Mouse (Mus musculus) ES-E14 (cell line): ENCODE data around the gene Tspan1. TPM values are rescaled to one million over a fixed set of nuclear protein-coding genes. Genes with fewer than 3 reads are reported as not detected.
A peak's percentile ranks its signal among the peaks of the same experiment; 100 is the strongest.

ENCODE experiments used
- DNase-seq: peaks from one replicate; pipeline ENCODE4 v3.0.0-alpha.2; 2013; ENCODE audit warnings: low read depth, low spot score
- H3K27ac ChIP-seq: 2 replicates; pipeline ENCODE4 v1.5.1; 2012; ENCODE audit warnings: low read depth, mild to moderate bottlenecking, low read length, moderate library complexity, mixed read lengths; ENCODE audit not compliant: poor library complexity, insufficient read depth, severe bottlenecking
- H3K36me3 ChIP-seq: 2 replicates; pipeline ENCODE4 v1.6.1; 2012; ENCODE audit warnings: mild to moderate bottlenecking, low read length, moderate library complexity, mixed read lengths; ENCODE audit not compliant: control insufficient read depth, poor library complexity, insufficient read depth, severe bottlenecking
- H3K4me1 ChIP-seq, 2 experiments: fragments of 150-350 bp in 1 of 2; sonication (generic) in 1 of 2; 2 replicates each; pipeline ENCODE4 v1.6.1; 2012; ENCODE audit warnings: low read length in 2 of 2, mild to moderate bottlenecking in 1 of 2, mixed read lengths in 1 of 2; ENCODE audit not compliant: control insufficient read depth in 2 of 2, insufficient read depth in 2 of 2, poor library complexity in 1 of 2
- H3K4me3 ChIP-seq, 2 experiments: fragments of 150-350 bp in 1 of 2; sonication (generic) in 1 of 2; 2 replicates each; pipeline ENCODE4 v1.5.1; 2012; ENCODE audit warnings: low read length in 2 of 2, low read depth in 1 of 2, mild to moderate bottlenecking in 1 of 2, mixed read lengths in 1 of 2; ENCODE audit not compliant: insufficient read depth in 1 of 2, poor library complexity in 1 of 2, severe bottlenecking in 1 of 2
- H3K9ac ChIP-seq: 2 replicates; pipeline ENCODE4 v1.6.1; 2012; ENCODE audit warnings: low read depth, mild to moderate bottlenecking, low read length, mixed read lengths; ENCODE audit not compliant: poor library complexity, insufficient read depth, severe bottlenecking
- H3K9me3 ChIP-seq: fragments of 150-350 bp; sonication (generic); 2 replicates; pipeline ENCODE4 v1.6.1; 2012; ENCODE audit warnings: low read depth, mild to moderate bottlenecking, low read length; ENCODE audit not compliant: control insufficient read depth, insufficient read depth
- CHD2 ChIP-seq: IDR thresholded peaks from 2 replicates; pipeline ENCODE4 v1.6.1; 2014; ENCODE audit warnings: mild to moderate bottlenecking, low read depth, low read length, inconsistent platforms
- HCFC1 ChIP-seq: IDR thresholded peaks from 2 replicates; pipeline ENCODE4 v1.6.1; 2012; ENCODE audit warnings: low read length, inconsistent platforms, borderline replicate concordance; ENCODE audit not compliant: insufficient read depth
- MAFK ChIP-seq: IDR thresholded peaks from 2 replicates; pipeline ENCODE4 v1.6.1; 2014; ENCODE audit warnings: mild to moderate bottlenecking, low read depth, low read length, inconsistent platforms; ENCODE audit not compliant: insufficient read depth
- ZC3H11A ChIP-seq: IDR thresholded peaks from 2 replicates; pipeline ENCODE4 v1.6.1; 2012; ENCODE audit warnings: low read depth, mild to moderate bottlenecking, inconsistent platforms, low read length, borderline replicate concordance
- ZNF384 ChIP-seq: IDR thresholded peaks from 2 replicates; pipeline ENCODE4 v1.6.1; 2012; ENCODE audit warnings: low read depth, low read length, inconsistent platforms
- in situ Hi-C, 2 experiments: fragments of 600-800 bp; cut with MboI; formaldehyde crosslinking; loops; one replicate each; pipeline ENCODE4 v1.15.1; 2025; ENCODE audit warnings: low sequenced_read_pairs in 2 of 2, inconsistent platforms in 1 of 2; ENCODE audit not compliant: unreplicated experiment in 2 of 2
- total RNA-seq: library from RNA; depleted of rRNA; stranded (reverse); fragments of 300-350 nt; gene quantifications from 2 replicates; pipeline ENCODE4 v1.2.3, GENCODE M21; 2012

The Tspan1 gene
- total RNA-seq, 1 experiment, result 1.7 TPM

DNA sequence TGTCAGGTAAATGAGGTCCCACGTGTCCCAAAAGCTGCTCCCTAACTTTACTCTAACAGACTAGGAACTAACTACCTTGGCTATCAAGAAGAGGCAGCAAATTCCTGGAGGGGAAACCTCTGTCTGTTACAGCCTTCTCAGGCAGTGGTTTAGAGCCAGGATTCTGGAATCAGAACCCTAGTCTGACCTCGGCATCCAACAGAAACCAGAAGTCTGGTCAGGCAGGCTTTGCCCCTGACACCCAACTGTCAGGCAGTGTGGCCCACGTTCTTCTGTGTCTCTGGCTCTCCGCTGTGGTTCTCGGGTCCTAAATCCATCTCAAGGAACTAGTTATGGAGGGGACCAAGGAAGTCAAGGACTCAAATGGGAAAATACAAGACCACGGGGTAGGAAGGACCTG is 16.2 kb downstream of the Tspan1 start, which contains the start of gene Lurap1:
TSS of gene Lurap1 (minus strand) at position 101 of the 400 bp plus-strand sequence.
- TF ChIP-seq CHD2, result no peak
- TF ChIP-seq MAFK, result no peak
- no peak for TF ChIP-seq ZNF384
- no peak for TF ChIP-seq ZC3H11A
- TF ChIP-seq HCFC1, result no peak
- Histone ChIP-seq H3K4me1 (peaks cover 0 to 10% of the 10 kb centered on the region in 2 experiments; a peak in 1 of 4 replicates), H3K9ac (peak within 1 kb of the TSS; percentile 96), H3K27ac (peak within 1 kb of the TSS; percentile 68), H3K36me3 (peaks cover 42% of the 10 kb centered on the region), H3K4me3 (peak within 1 kb of the TSS; percentile 91 to 98), H3K9me3 (no peaks in the 10 kb centered on the region)
- in situ Hi-C loops, result no loop called here
- DNase-seq, result no peak

DNA sequence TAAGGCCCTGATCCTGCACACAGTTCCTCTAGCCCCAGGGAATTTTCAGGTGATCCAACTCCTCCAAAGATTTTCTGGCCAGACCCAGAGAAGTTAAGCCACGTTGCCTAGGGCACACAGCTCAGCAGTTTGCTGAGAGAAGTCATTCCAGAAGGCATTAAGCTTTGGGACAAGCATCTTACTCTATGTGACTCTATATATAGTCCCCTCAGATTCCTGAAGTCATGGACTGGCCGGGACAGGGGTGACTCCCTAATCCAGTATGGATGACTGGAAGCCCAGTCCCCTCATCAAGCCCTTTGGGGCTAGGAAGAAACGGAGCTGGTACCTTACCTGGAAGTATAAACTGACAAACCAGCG is 16.6 kb downstream of the Tspan1 start:
- peak overlapping the region; percentile 54; the same call in 1 of the 2 replicates for H3K27ac ChIP-seq
- H3K4me3 ChIP-seq, result peak overlapping the region; percentile 91 to 98
- H3K9ac ChIP-seq, result peak overlapping the region; percentile 95
- H3K4me1 ChIP-seq, result peaks cover 0 to 10% of the 10 kb centered on the region in 2 experiments; a peak in 1 of 4 replicates
- no peak for TF ChIP-seq ZC3H11A
- TF ChIP-seq HCFC1, result no peak
- TF ChIP-seq ZNF384, result no peak
- no peak for TF ChIP-seq CHD2
- no peak for TF ChIP-seq MAFK
- H3K36me3 ChIP-seq, result peaks cover 39% of the 10 kb centered on the region
- DNase-seq, result no peak
- in situ Hi-C loops, result no loop called here
- H3K9me3 ChIP-seq, result no peaks in the 10 kb centered on the region

DNA sequence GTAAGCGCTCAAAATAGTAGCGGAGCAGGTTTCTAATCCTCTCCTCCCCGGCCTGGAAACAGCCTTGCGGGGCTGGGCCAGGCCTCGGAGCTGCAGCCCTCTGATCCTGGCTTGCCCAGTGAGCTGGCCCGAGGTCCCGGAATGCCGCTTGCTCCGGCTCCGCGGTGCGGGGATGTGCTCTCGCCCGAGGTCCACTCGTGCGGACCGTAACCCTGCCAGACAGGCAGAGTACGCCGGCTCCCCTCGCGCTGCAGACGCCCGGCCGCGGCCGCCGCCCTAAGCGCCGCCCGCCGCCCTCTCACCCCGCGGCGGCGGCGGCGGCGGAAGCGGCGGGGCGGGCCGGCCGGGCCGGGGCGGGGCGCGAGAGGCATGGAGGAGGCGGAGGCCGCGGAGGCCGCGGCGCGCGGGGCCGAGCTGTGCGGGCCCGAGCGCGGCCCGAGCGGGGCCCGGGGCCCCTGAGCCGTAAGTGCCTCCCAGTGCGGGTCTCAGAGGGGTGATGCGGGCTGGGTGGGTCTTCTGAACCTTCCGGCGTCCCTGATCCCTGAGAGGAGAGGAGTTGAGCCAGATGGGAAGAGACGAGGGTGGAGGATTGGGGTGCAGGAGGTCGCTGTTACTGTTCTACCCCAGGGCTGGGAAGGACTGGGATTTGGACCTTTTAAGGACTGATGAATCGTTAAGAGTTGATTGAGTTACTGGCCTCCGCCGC is 17.1 kb downstream of the Tspan1 start:
- H3K36me3 ChIP-seq, result peaks cover 34% of the 10 kb centered on the region; the same call in 1 of the 2 replicates
- no peak for DNase-seq
- H3K4me1 ChIP-seq, result peaks cover 0 to 10% of the 10 kb centered on the region in 2 experiments; a peak in 1 of 4 replicates
- peak overlapping the region; percentile 91 to 98 for H3K4me3 ChIP-seq
- H3K27ac ChIP-seq, result peak overlapping the region; percentile 68
- peak overlapping the region; percentile 96 for H3K9ac ChIP-seq
- in situ Hi-C loops, result no loop called here
- TF ChIP-seq CHD2 (no peak), ZNF384 (no peak), HCFC1 (0 out of 2 replicates have a peak, but pooled peaks have one; percentile 27), MAFK (no peak), ZC3H11A (no peak)
- no peaks in the 10 kb centered on the region for H3K9me3 ChIP-seq

DNA sequence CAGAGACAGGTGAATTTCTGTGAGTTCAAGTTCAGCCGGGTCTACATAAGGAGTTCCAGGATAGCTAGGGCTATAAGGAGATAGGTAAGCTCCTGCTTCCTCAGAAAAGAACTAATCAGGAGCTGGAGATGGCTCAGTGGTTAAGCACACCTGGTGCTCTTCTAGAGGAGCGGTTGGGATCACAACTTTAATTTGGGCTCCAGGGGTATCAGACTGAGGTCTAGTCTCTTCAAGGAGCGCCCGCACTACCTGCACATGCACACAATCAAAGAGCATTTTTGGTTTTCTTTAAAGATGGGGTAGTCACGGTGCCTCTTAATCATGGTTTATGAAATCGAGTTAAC is 17.6 kb downstream of the Tspan1 start:
- peak overlapping the region; percentile 91 to 98 for H3K4me3 ChIP-seq
- DNase-seq, result no peak
- in situ Hi-C loops, result no loop called here
- H3K9ac ChIP-seq, result peak overlapping the region; percentile 96
- TF ChIP-seq ZNF384 (no peak), HCFC1 (no peak), MAFK (no peak), CHD2 (no peak), ZC3H11A (no peak)
- H3K9me3 ChIP-seq, result no peaks in the 10 kb centered on the region
- H3K36me3 ChIP-seq, result peaks cover 29% of the 10 kb centered on the region; the same call in 1 of the 2 replicates
- H3K4me1 ChIP-seq, result peaks cover 0 to 10% of the 10 kb centered on the region in 2 experiments; a peak in 1 of 4 replicates
- peak overlapping the region; percentile 68; the same call in 1 of the 2 replicates for H3K27ac ChIP-seq
